Mouse (Mus musculus): ENCODE data around the gene Rab35.
A peak's percentile ranks its signal among the peaks of the same experiment; 100 is the strongest.

The Rab35 gene

DNA sequence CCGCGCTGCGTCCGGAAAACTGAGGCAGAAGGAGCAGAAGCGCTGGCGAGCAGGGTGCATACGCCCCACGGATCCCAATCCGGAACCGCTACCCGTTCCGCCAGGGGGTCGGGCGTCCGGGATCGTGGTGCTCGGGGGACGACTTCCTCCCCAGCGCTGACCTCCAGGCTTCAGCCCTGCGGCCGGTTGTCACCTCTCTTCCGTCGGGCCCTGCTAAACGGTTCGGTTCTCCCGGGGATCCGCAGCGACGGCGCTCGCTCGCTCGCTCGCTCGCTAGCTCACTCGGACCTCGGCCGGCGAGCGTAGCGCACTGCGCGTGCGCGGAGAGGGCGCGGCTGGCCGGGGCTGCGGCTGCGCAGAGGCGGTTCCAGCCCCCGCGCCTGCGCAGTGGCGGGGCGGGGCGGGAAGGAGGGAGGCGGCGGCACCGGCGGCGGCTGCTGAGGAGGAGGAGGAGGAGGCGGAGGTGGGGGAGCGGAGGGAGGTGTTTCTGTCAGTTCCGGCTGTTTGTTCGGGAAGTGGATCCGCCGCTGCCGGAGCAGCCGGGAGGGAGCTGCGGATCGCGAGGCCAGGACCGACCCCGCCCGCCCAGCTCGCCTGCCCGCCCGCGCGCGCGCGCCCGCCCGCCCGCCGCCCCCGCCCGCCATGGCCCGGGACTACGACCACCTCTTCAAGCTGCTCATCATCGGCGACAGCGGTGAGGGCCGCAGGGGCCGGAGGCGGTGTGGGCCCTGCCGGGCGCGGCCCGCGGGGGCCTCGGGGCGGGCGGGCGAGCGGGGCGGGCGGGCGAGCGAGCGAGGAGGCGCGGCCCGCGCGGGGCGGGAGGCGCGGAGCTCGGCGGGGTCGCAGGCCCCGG lies at the start of gene Rab35:
Rab35 (plus strand) TSS at position 404 of the 853 bp plus-strand sequence.
- ATAC-seq (ENCODE audit: insufficient number of reproducible peaks, low FRiP score, low TSS enrichment): peak; percentile 77

GRCm38 (mm10) chr5:115585616-115586015 lies 46.1 kb upstream of the Rab35 start:
- ATAC-seq (ENCODE audit: insufficient number of reproducible peaks, low FRiP score, low TSS enrichment): no peak

DNA sequence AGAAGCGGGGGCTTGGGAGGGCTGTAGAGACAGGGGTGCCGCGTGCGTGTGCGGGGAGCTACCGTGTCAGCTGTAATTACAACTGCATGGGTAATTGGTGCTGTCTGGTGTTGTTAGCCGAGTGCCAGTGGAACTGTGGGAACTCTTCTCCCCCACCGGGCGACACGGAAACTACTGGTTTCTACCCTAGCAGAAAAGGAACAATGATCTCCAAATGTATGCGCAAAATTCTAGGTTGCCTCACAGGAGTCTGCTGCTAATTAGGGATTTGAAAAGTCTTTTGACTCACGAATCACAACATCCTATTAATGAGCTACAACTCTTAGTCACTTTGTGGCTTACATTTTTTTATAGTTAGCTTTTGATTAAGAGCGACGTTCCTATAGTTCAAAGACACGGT lies 45.5 kb upstream of the Rab35 start:
- ATAC-seq (ENCODE audit: insufficient number of reproducible peaks, low FRiP score, low TSS enrichment): no peak

- no peak for ATAC-seq (ENCODE audit: insufficient number of reproducible peaks, low FRiP score, low TSS enrichment)
Observed at GRCm38 (mm10) chr5:115586780-115587179, 44.9 kb upstream of the Rab35 start.

DNA sequence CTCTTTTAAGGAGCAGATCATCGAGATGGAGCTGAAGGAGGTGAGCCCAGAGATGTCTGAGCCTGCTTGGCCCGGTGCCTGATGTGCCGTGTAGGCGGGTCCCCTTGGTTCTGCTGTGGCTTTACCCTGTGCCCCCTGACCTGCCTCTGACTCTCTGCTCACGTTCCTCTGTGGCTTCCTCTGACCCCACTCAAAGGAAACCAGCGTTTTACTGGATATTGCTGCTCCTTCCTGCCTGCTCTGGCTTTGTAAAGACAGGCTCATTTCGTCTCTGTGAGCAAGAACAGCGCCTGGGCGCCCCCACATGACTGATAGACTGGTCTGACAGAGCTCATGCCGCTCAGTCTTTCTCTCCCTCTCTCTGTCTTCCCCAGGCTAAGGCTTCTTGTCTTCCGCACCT lies 40.7 kb upstream of the Rab35 start:
- ATAC-seq (ENCODE audit: insufficient number of reproducible peaks, low FRiP score, low TSS enrichment): no peak

- no peak for ATAC-seq (ENCODE audit: insufficient number of reproducible peaks, low FRiP score, low TSS enrichment)
Observed at GRCm38 (mm10) chr5:115591506-115591905, 40.2 kb upstream of the Rab35 start.

- no peak for ATAC-seq (ENCODE audit: insufficient number of reproducible peaks, low FRiP score, low TSS enrichment)
Observed at GRCm38 (mm10) chr5:115603561-115603960, 28.1 kb upstream of the Rab35 start.

DNA sequence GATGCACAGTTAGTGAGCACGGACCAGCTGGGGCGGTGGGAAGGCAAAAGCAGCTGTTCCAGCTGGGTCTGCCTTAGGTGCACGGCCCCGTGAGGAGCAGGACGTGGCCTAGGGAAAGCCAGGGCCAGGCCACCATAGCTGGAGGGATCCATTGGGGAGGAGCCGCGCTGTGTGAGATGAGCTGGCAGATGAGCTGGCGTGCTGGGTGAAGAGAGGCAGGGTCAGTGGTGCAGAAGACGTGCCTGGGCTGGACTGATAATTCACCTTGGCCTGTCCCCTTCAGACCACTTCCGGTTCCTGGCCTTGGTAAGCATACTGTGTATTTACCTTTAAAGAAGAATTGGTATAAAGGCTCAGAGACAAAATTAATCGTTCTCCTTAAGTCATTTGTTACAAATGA lies 20.1 kb upstream of the Rab35 start:
- ATAC-seq (ENCODE audit: insufficient number of reproducible peaks, low FRiP score, low TSS enrichment): no peak

GRCm38 (mm10) chr5:115613332-115613731 lies 18.4 kb upstream of the Rab35 start:
- ATAC-seq (ENCODE audit: insufficient number of reproducible peaks, low FRiP score, low TSS enrichment): no peak

- ATAC-seq (ENCODE audit: insufficient number of reproducible peaks, low FRiP score, low TSS enrichment): no peak
Observed at GRCm38 (mm10) chr5:115614948-115615347, 16.8 kb upstream of the Rab35 start.

GRCm38 (mm10) chr5:115619690-115620089 lies 12.0 kb upstream of the Rab35 start:
- no peak for ATAC-seq (ENCODE audit: insufficient number of reproducible peaks, low FRiP score, low TSS enrichment)

DNA sequence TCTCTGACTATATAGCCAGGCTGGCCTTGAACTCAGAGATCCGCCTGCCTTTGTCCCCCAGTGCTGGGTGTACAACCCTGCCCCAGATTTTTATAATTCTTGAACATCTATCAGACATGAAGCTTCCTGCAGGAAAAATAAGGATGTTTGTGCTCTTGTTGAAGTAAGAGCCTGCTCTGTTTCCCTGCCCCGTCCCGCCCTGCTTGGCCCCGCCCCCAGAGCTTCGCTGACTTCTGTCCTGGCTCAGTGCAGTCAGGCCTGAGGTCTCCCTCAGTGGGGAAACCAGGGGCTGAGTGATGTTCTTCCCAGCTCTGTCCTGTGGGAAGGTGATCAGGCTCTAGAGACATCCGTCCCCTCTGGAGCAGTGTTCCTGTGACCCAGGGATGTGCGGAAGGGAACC lies 9.0 kb upstream of the Rab35 start:
- ATAC-seq (ENCODE audit: insufficient number of reproducible peaks, low FRiP score, low TSS enrichment): no peak

DNA sequence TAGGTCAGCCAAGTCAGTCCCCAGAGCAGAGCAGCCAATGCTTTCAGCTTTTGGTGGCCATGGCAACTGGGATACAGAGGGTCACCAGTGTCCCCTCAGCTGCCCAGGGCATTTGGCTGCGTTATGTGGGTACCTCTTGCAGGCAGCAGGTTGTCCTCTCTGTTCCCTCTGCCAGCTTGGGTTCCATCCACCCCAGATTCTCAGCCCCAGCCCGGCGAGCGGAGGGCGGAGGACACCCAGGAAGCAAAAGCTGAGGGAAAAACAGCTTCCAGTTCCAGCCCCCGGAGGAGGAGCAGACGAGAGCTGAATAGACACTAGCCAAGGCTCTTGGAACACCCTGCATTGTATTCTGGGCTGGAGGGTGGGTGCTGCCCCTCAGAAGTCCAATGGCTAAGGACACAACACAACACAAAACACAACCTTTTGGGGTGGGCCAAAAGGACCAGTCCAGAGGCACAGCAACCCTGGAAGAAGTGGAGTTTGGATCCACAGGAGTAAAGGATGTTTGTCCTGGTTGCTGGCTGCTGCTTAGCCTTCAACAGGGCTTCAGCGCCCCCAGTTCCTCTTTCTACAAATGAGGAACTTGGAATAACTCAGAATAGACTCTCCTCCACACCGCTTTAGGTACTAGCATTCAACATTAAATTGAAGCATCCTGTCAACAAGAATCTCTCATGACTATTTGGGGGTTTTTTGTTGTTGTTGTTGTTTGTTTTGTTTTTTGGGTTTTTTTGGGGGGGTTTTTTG lies 7.8 kb upstream of the Rab35 start:
- ATAC-seq (ENCODE audit: insufficient number of reproducible peaks, low FRiP score, low TSS enrichment): no peak

DNA sequence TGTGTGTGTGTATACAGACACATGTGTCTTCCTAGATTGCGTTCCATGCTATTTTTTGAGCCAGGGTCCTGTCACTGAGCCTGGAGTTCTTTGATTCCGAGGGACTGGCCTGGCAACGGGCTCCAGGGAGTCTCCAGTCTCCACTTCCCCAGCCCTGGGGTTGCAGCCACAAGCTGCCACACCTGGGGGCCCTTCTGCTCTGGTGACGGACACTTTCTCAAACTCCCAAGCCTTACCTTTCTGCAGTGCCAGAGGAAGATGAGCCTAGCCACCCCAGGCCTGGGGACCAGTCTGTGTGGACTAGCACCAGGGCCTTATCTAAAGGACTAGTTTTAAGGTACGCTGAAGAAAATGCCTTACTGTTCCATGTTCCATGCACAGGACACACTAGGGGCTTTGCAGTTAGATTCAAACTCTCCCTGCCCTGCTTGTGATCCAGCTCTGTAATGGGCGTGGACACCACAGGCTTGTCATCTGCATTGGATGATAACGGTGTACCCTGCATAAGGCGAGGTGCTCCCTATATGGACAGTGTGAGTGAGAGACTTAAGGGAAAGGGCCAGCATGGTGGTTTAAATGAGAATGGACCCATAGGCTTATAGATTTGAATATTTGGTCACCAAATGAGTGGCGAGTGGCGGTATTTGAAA lies 5.3 kb upstream of the Rab35 start:
- no peak for ATAC-seq (ENCODE audit: insufficient number of reproducible peaks, low FRiP score, low TSS enrichment)

GRCm38 (mm10) chr5:115628083-115628482 lies 3.6 kb upstream of the Rab35 start:
- no peak for ATAC-seq (ENCODE audit: insufficient number of reproducible peaks, low FRiP score, low TSS enrichment)

GRCm38 (mm10) chr5:115629672-115630071 lies 2.0 kb upstream of the Rab35 start:
- no peak for ATAC-seq (ENCODE audit: insufficient number of reproducible peaks, low FRiP score, low TSS enrichment)

DNA sequence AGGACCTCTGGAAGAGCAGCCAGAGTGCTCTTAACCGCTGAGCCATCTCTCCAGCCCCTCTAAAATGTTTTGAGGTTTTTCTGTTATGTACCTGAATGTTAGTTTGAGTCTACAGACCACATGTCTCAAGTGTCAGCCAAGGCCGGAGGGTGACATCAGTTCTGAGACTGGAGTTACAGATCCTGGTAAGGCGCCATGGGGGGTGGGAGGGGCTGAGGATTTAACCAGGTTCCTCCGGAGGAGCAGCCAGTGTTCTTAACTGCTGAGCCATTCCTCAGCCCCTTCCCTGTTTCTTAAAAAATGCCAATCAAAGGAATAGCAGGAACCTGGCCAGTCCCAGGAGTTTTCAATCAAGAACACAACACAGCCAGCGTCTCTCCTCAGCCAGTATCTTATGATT lies 1.4 kb upstream of the Rab35 start:
- no peak for ATAC-seq (ENCODE audit: insufficient number of reproducible peaks, low FRiP score, low TSS enrichment)

GRCm38 (mm10) chr5:115632358-115632714 lies 628 bp downstream of the Rab35 start:
- no peak for ATAC-seq (ENCODE audit: insufficient number of reproducible peaks, low FRiP score, low TSS enrichment)

GRCm38 (mm10) chr5:115633060-115633459 lies 1.4 kb downstream of the Rab35 start:
- no peak for ATAC-seq (ENCODE audit: insufficient number of reproducible peaks, low FRiP score, low TSS enrichment)

- ATAC-seq (ENCODE audit: insufficient number of reproducible peaks, low FRiP score, low TSS enrichment): no peak
Observed at GRCm38 (mm10) chr5:115634046-115634445, 2.3 kb downstream of the Rab35 start.

GRCm38 (mm10) chr5:115635536-115635935 lies 3.8 kb downstream of the Rab35 start:
- no peak for ATAC-seq (ENCODE audit: insufficient number of reproducible peaks, low FRiP score, low TSS enrichment)
